Mouse (Mus musculus) liver, embryonic 14.5 days (tissue): ENCODE measurements around the gene Epp13. TPM values are rescaled to one million over a fixed set of nuclear protein-coding genes. Genes with fewer than 3 reads are reported as not detected.
"Not testable (repeated sequence)": the region's sequence is repeated elsewhere in the genome, so short reads cannot be mapped to it uniquely, and the experiment has no call there.

Experiments
- ATAC-seq: fragments of 200-750 bp; cut with Nextera tagmentation; 2 replicates; pipeline ENCODE4 v1.8.0; 2017; ENCODE audit warnings: moderate number of reproducible peaks, mild to moderate bottlenecking, moderate library complexity; ENCODE audit not compliant: insufficient read depth
- DNase-seq, 3 experiments: peaks; one replicate each; pipeline ENCODE4 v3.0.0-alpha.2; 2012 to 2013; ENCODE audit warnings: low read depth in 3 of 3, low spot score in 3 of 3
- H3K27ac ChIP-seq: fragments of 300-500 bp; sonication (generic); 2 replicates; pipeline ENCODE4 v1.5.1; 2014; ENCODE audit warnings: moderate library complexity, mild to moderate bottlenecking, control low read depth, inconsistent platforms
- H3K27me3 ChIP-seq: fragments of 300-500 bp; sonication (generic); 2 replicates; pipeline ENCODE4 v1.6.1; 2014; ENCODE audit warnings: mild to moderate bottlenecking, low read length, moderate library complexity; ENCODE audit not compliant: control insufficient read depth, insufficient read depth
- H3K36me3 ChIP-seq: fragments of 300-500 bp; sonication (generic); replicated peaks from 2 replicates; pipeline ENCODE4 v1.6.1; 2014; ENCODE audit warnings: low read depth; ENCODE audit not compliant: control insufficient read depth, insufficient read depth
- H3K4me1 ChIP-seq, 2 experiments: fragments of 200-500 bp in 1 of 2; fragments of 300-500 bp in 1 of 2; sonication (generic) in 1 of 2; replicated peaks; 2 replicates each; pipeline ENCODE4 v1.6.1; 2012 to 2014; ENCODE audit warnings: antibody characterized with exemption in 1 of 2, inconsistent platforms in 1 of 2, low read length in 1 of 2; ENCODE audit not compliant: control insufficient read depth in 2 of 2, insufficient read depth in 2 of 2
- H3K4me2 ChIP-seq: fragments of 300-500 bp; sonication (generic); 2 replicates; pipeline ENCODE4 v1.6.1; 2014; ENCODE audit warnings: low read depth, mild to moderate bottlenecking, control low read depth, moderate library complexity
- H3K4me3 ChIP-seq, 2 experiments: fragments of 200-500 bp in 1 of 2; fragments of 300-500 bp in 1 of 2; sonication (generic) in 1 of 2; 2 replicates each; pipeline ENCODE4 v1.5.1; 2012 to 2014; ENCODE audit warnings: low read depth in 2 of 2, low read length in 2 of 2, mild to moderate bottlenecking in 2 of 2, control low read depth in 1 of 2, inconsistent platforms in 1 of 2, moderate library complexity in 1 of 2; ENCODE audit not compliant: insufficient read depth in 1 of 2
- H3K9ac ChIP-seq: fragments of 300-500 bp; sonication (generic); replicated peaks from 2 replicates; pipeline ENCODE4 v1.6.1; 2014; ENCODE audit warnings: mild to moderate bottlenecking, control low read depth, moderate library complexity
- H3K9me3 ChIP-seq: fragments of 300-500 bp; sonication (generic); 2 replicates; pipeline ENCODE4 v1.6.1; 2016; ENCODE audit warnings: low read length, mixed read lengths; ENCODE audit not compliant: control insufficient read depth
- CTCF ChIP-seq: IDR thresholded peaks from 2 replicates; pipeline ENCODE4 v1.5.1; 2016; ENCODE audit warnings: antibody characterized with exemption, low read depth, control low read depth
- EP300 ChIP-seq: IDR thresholded peaks from 2 replicates; pipeline ENCODE4 v1.6.1; 2016; ENCODE audit warnings: antibody characterized with exemption, low read depth
- WGBS: fragments of 180-500 bp; shearing (Covaris S2); extraction: QIAGEN DNeasy Blood & Tissue Kit; methylation state at CpG from one replicate; pipeline ENCODE4 v1.1.7; 2014; ENCODE audit not compliant: insufficient replicate concordance; 5-methylcytosine and 5-hydroxymethylcytosine counted together
- polyA plus RNA-seq, 2 experiments: library from polyadenylated mRNA; depleted of rRNA in 1 of 2; stranded (reverse) in 1 of 2; unstranded in 1 of 2; fragments of >200 nt; fragmentation: Nextera tagmentation in 1 of 2; extraction: Ambion mirVana in 1 of 2; gene quantifications; 2 replicates each; pipeline versions ENCODE4 v1.2.1 to v1.2.3; 2012 to 2014

The Epp13 gene
- polyA plus RNA-seq, 2 experiments: not detected

DNA sequence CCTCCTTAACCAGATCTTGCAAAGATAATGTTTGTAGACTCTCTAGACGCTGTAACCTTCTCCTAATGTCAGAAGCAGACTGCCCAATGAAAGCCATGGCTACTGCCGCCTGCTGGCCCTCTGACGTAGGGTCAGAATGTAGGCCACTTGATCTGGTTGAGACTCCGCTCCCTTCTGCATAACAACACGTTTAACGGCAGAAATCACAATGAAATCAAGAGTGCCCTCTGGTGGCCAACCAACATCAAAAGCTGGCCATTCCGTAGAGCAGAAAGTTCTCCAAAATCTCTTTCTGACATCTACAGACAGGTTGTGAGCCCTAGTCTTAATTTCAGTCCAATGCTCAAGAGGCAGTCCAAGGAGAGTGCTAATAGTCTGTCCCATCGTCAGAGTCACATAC, 24.0 kb upstream of the Epp13 start:
- H3K9me3 ChIP-seq, H3K4me1 ChIP-seq, H3K36me3 ChIP-seq, H3K27me3 ChIP-seq, H3K4me2 ChIP-seq, H3K9ac ChIP-seq, H3K27ac ChIP-seq, H3K4me3 ChIP-seq, ATAC-seq, DNase-seq: not testable (repeated sequence)
- 0 out of 2 replicates have a peak, but pooled peaks have one; percentile 9 for TF ChIP-seq CTCF
- 47% methylated on average over 8 of the region's 8 CpGs for WGBS

DNA sequence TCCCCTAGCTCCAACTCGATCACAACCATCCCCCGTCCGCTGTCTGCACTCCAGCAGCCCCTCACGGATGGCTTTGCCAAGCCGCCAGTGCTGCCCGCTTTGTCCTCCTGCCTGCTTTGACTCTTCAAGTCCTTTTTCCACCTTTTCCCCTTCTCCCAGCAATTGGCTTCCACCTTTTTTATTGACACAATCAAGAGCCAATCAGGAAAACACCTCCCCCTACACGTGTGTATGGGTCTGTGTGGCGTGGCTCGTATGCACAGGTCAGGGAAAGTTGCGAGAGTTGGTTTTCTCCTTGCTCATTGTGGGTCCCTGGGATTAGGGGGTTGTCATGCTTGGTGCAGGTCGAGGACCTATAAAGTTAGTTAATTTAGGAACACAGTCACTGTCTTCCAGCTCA, 12.7 kb upstream of the Epp13 start:
- no peaks in the 10 kb centered on the region for H3K27me3 ChIP-seq
- H3K9ac ChIP-seq: no peak overlapping the region
- no peak overlapping the region for H3K4me2 ChIP-seq
- H3K9me3 ChIP-seq: no peaks in the 10 kb centered on the region
- H3K36me3 ChIP-seq: no peaks in the 10 kb centered on the region
- DNase-seq (no peak), ATAC-seq (no peak)
- TF ChIP-seq EP300: no peak
- TF ChIP-seq CTCF: no peak
- no peak overlapping the region for H3K27ac ChIP-seq
- 40% methylated on average over 11 of the region's 11 CpGs for WGBS
- no peaks in the 10 kb centered on the region for H3K4me1 ChIP-seq
- no peak overlapping the region for H3K4me3 ChIP-seq

GRCm38 (mm10) chr7:6240841-6241425, 11.6 kb upstream of the Epp13 start:
- not testable (repeated sequence) for H3K4me2 ChIP-seq, H3K27me3 ChIP-seq, ATAC-seq, H3K4me1 ChIP-seq, H3K4me3 ChIP-seq, H3K27ac ChIP-seq, H3K36me3 ChIP-seq, H3K9me3 ChIP-seq, H3K9ac ChIP-seq
- WGBS: 20% methylated on average over 1 of the region's 1 CpGs
- peak; percentile 2 to 12 (median 10) for DNase-seq
- TF ChIP-seq CTCF: peak; percentile 76

GRCm38 (mm10) chr7:6244361-6245292, 7.9 kb upstream of the Epp13 start:
- Histone ChIP-seq H3K27ac (no peak overlapping the region), H3K36me3 (no peaks in the 10 kb centered on the region), H3K9me3 (no peaks in the 10 kb centered on the region), H3K4me3 (no peak overlapping the region), H3K27me3 (no peaks in the 10 kb centered on the region), H3K4me2 (no peak overlapping the region), H3K9ac (no peak overlapping the region), H3K4me1 (no peaks in the 10 kb centered on the region)
- WGBS: 31% methylated on average over 11 of the region's 11 CpGs
- TF ChIP-seq CTCF: no peak
- TF ChIP-seq EP300: no peak
- DNase-seq (no peak), ATAC-seq (no peak)

GRCm38 (mm10) chr7:6254451-6254850, 1.9 kb downstream of the Epp13 start:
- H3K9ac ChIP-seq: no peak overlapping the region
- H3K27me3 ChIP-seq: no peaks in the 10 kb centered on the region
- no peak for TF ChIP-seq CTCF
- TF ChIP-seq EP300: no peak
- DNase-seq (no peak), ATAC-seq (no peak)
- no peak overlapping the region for H3K4me3 ChIP-seq
- no peaks in the 10 kb centered on the region for H3K9me3 ChIP-seq
- no peak overlapping the region for H3K4me2 ChIP-seq
- H3K4me1 ChIP-seq: no peaks in the 10 kb centered on the region
- WGBS: 74% methylated on average over 5 of the region's 5 CpGs
- H3K36me3 ChIP-seq: no peaks in the 10 kb centered on the region
- H3K27ac ChIP-seq: no peak overlapping the region
